Comparison of ENCODE assay signal across 17 mouse cellular contexts in the genomic region with DNA sequence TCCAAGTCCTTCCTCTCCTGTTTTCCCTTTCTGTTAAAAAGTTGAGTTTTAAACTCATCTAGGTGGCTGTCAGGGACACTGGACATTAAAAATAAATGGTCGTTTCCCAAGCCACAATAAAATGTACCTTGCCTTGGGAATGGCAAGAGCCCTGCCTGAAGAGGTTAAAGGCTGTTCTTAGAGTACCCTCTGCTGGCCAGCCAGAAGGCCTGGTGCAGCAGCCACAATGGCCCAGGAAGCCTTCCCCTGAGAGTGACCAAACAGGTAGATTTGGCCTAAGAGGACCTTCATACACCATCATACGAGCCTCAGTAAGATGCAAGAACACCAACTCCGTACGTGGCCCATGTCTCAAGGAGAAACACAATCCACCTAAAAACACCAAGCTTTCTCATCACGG.
A peak's percentile ranks its signal among the peaks of the same experiment; 100 is the strongest.
DNase-seq lines count a peak whose midpoint lies in the region; ATAC-seq and TF ChIP-seq lines count a peak whose summit lies in the region.
"Had no signal": no experiment of that assay in that cellular context is flagged by ENCODE, and none has a peak within 500 bp of the region (broad histone marks: within the 10 kb centered on the region; RNA-seq: fewer than 3 reads in every experiment).

No protein-coding gene starts in this region.

- no peaks in the 10 kb centered on the region for H3K27me3 ChIP-seq in heart, adult 2 months (ENCODE audit: control insufficient read depth, insufficient read depth, low read length)
- H3K27me3 ChIP-seq in neural tube, embryonic 13.5 days: no peaks in the 10 kb centered on the region
- H3K27me3 ChIP-seq in heart, embryonic 11.5 days (ENCODE audit: control insufficient read depth, insufficient read depth, low read length): peaks cover 11% of the 10 kb centered on the region

- TF ChIP-seq EP300 in heart, adult 2 months (IDR thresholded peaks at IDR 0.05; ENCODE audit: insufficient read depth, low read depth, low read length): no peak

- H3K9me3 ChIP-seq in neural tube, embryonic 13.5 days: no peaks in the 10 kb centered on the region
- no peaks in the 10 kb centered on the region for H3K9me3 ChIP-seq in heart, embryonic 11.5 days (replicated peaks; ENCODE audit: control insufficient read depth, low read length)
- H3K9me3 ChIP-seq: heart, embryonic 13.5 days had no signal

- TF ChIP-seq CTCF in heart, adult 2 months (IDR thresholded peaks at IDR 0.05): 0 out of 2 replicates have a peak, but pooled peaks have one; percentile 9

- H3K4me3 ChIP-seq in heart, adult 2 months: no peak overlapping the region
- no peak overlapping the region for H3K4me3 ChIP-seq in neural tube, embryonic 13.5 days
- H3K4me3 ChIP-seq in heart, embryonic 11.5 days (ENCODE audit: low read depth, low read length): no peak overlapping the region
- H3K4me3 ChIP-seq: heart, embryonic 13.5 days; myocyte had no signal

- H3K36me3 ChIP-seq in heart, adult 2 months (ENCODE audit: control insufficient read depth, insufficient read depth, low read length): no peaks in the 10 kb centered on the region
- no peaks in the 10 kb centered on the region for H3K36me3 ChIP-seq in neural tube, embryonic 13.5 days
- no peaks in the 10 kb centered on the region for H3K36me3 ChIP-seq in heart, embryonic 11.5 days (ENCODE audit: control insufficient read depth, insufficient read depth, low read length)
- H3K36me3 ChIP-seq: heart, embryonic 13.5 days had no signal

- no peak overlapping the region for H3K9ac ChIP-seq in heart, adult 2 months (ENCODE audit: low read depth, low read length)
- H3K9ac ChIP-seq in neural tube, embryonic 13.5 days: no peak overlapping the region
- H3K9ac ChIP-seq in heart, embryonic 11.5 days (ENCODE audit: low read depth, low read length): no peak overlapping the region
- H3K9ac ChIP-seq: heart, embryonic 13.5 days had no signal

- TF ChIP-seq POLR2A in heart, adult 2 months (IDR thresholded peaks at IDR 0.05; ENCODE audit: insufficient read depth, low read depth, low read length): no peak

- no peak overlapping the region for H3K4me2 ChIP-seq in neural tube, embryonic 13.5 days
- no peak overlapping the region for H3K4me2 ChIP-seq in heart, embryonic 11.5 days
- H3K4me2 ChIP-seq: heart, embryonic 13.5 days; liver, embryonic 11.5 days; midbrain, embryonic 11.5 days had no signal

- DNase-seq in heart, adult 2 months: no peak
- no peak for DNase-seq in heart, postnatal 14 days
- peak; percentile 27 for DNase-seq in kidney, adult 9 months
- no peak for DNase-seq in kidney, adult 18-20 months
- DNase-seq in neural tube, embryonic 10.5 days (ENCODE audit: extremely low spot score, low spot score): no peak
- DNase-seq: cerebellum, adult 11 months; cerebellum, postnatal 25 days; gastrocnemius, postnatal 14 days; lung, postnatal 36 days; thymus, postnatal 4 days had no signal

- no peaks in the 10 kb centered on the region for H3K79me2 ChIP-seq in heart, adult 2 months (replicated peaks; ENCODE audit: control insufficient read depth, insufficient read depth, low read length)

- intact Hi-C loops in heart, adult 2 months (cut with DNase I): no loop called here
- intact Hi-C loops in heart, postnatal 14 days (cut with DNase I): no loop called here

- H3K4me1 ChIP-seq in heart, adult 2 months (ENCODE audit: control insufficient read depth, insufficient read depth, low read length): no peaks in the 10 kb centered on the region
- peaks cover 57% of the 10 kb centered on the region for H3K4me1 ChIP-seq in neural tube, embryonic 13.5 days (replicated peaks)
- peaks cover 2% of the 10 kb centered on the region; the same call in 1 of the 2 replicates for H3K4me1 ChIP-seq in heart, embryonic 11.5 days (ENCODE audit: control insufficient read depth, insufficient read depth, low read length)
- H3K4me1 ChIP-seq: heart, embryonic 13.5 days had no signal

- no peak for ATAC-seq in neural tube, embryonic 13.5 days (ENCODE audit: low read depth)
- no peak for ATAC-seq in inflammation-experienced regulatory T-cells, adult 6 months
- no peak for ATAC-seq in heart, embryonic 11.5 days (replicated peaks; ENCODE audit: insufficient number of reproducible peaks, low FRiP score, low TSS enrichment)

- 71% methylated on average over 5 of the region's 5 CpGs for WGBS in heart, adult 2 months
- WGBS in neural tube, embryonic 13.5 days: 50% methylated on average over 5 of the region's 5 CpGs
- 72% methylated on average over 5 of the region's 5 CpGs for WGBS in heart, embryonic 11.5 days (ENCODE audit: insufficient replicate concordance)

- no peak overlapping the region for H3K27ac ChIP-seq in heart, adult 2 months
- H3K27ac ChIP-seq in neural tube, embryonic 13.5 days (replicated peaks): peak overlapping the region; percentile 89
- no peak overlapping the region for H3K27ac ChIP-seq in heart, embryonic 11.5 days (ENCODE audit: low read depth, low read length)
- H3K27ac ChIP-seq: heart, embryonic 13.5 days had no signal
